Mouse (Mus musculus) retina, adult 2 months (tissue): ENCODE measurements around the gene Sco1.
"Not testable (repeated sequence)": the region's sequence is repeated elsewhere in the genome, so short reads cannot be mapped to it uniquely, and the experiment has no call there.

Experiments used
- DNase-seq: peaks from one replicate; pipeline ENCODE4 v3.0.0-alpha.2; 2012; ENCODE audit warnings: low read depth, low spot score

Gene Sco1

GRCm38 (mm10) chr11:67052321-67052952, at the start of gene Sco1, which contains the start of gene Adprm:
Gene Sco1, plus strand, starts transcription at chr11:67052670.
Gene Adprm, minus strand, starts transcription at chr11:67052594.
- peak; percentile 73 for DNase-seq

- no peak for DNase-seq
Observed at GRCm38 (mm10) chr11:67002911-67003310, 49.6 kb upstream of the Sco1 start.

- DNase-seq = no peak
Observed at GRCm38 (mm10) chr11:67007961-67008360, 44.5 kb upstream of the Sco1 start.

- DNase-seq = no peak
Observed at GRCm38 (mm10) chr11:67008528-67008927, 43.9 kb upstream of the Sco1 start.

- no peak for DNase-seq
Observed at GRCm38 (mm10) chr11:67010430-67010829, 42.0 kb upstream of the Sco1 start.

- no peak for DNase-seq
Observed at GRCm38 (mm10) chr11:67011635-67012034, 40.8 kb upstream of the Sco1 start.

GRCm38 (mm10) chr11:67017801-67018591, 34.5 kb upstream of the Sco1 start:
- DNase-seq = no peak

GRCm38 (mm10) chr11:67019711-67020475, 32.6 kb upstream of the Sco1 start:
- no peak for DNase-seq

- DNase-seq = peak; percentile 39
Observed at GRCm38 (mm10) chr11:67020948-67021347, 31.5 kb upstream of the Sco1 start.

GRCm38 (mm10) chr11:67022354-67023115, 29.9 kb upstream of the Sco1 start:
- DNase-seq = no peak

- not testable (repeated sequence) for DNase-seq
Observed at GRCm38 (mm10) chr11:67023191-67023590, 29.3 kb upstream of the Sco1 start.

- no peak for DNase-seq
Observed at GRCm38 (mm10) chr11:67023802-67024340, 28.6 kb upstream of the Sco1 start.

- DNase-seq = peak; percentile 92
Observed at GRCm38 (mm10) chr11:67024867-67025477, 27.5 kb upstream of the Sco1 start, which contains the start of gene Tmem220. Gene Tmem220, plus strand, starts transcription at chr11:67025154.

- DNase-seq = no peak
Observed at GRCm38 (mm10) chr11:67030904-67031602, 21.4 kb upstream of the Sco1 start.

GRCm38 (mm10) chr11:67031603-67031915, 20.9 kb upstream of the Sco1 start:
- DNase-seq = no peak

- DNase-seq = no peak
Observed at GRCm38 (mm10) chr11:67034775-67035485, 17.5 kb upstream of the Sco1 start.

- no peak for DNase-seq
Observed at GRCm38 (mm10) chr11:67036229-67036628, 16.2 kb upstream of the Sco1 start.

GRCm38 (mm10) chr11:67036892-67037291, 15.6 kb upstream of the Sco1 start:
- no peak for DNase-seq

GRCm38 (mm10) chr11:67039799-67040198, 12.7 kb upstream of the Sco1 start:
- no peak for DNase-seq

- no peak for DNase-seq
Observed at GRCm38 (mm10) chr11:67040483-67040882, 12.0 kb upstream of the Sco1 start.
